Mouse (Mus musculus) hindbrain, embryonic 12.5 days (tissue): ENCODE data around the gene Pfdn4. TPM values are rescaled to one million over a fixed set of nuclear protein-coding genes. Genes with fewer than 3 reads are reported as not detected.
"Not testable (repeated sequence)": the region's sequence is repeated elsewhere in the genome, so short reads cannot be mapped to it uniquely, and the experiment has no call there.

Experiments
- ATAC-seq: fragments of 200-750 bp; cut with Nextera tagmentation; 2 replicates; pipeline ENCODE4 v1.8.0; 2017; ENCODE audit warnings: moderate TSS enrichment; ENCODE audit not compliant: low FRiP score
- H3K27ac ChIP-seq: fragments of 300-500 bp; sonication (generic); 2 replicates; pipeline ENCODE4 v1.5.1; 2016; ENCODE audit warnings: mild to moderate bottlenecking
- H3K27me3 ChIP-seq: fragments of 300-500 bp; sonication (generic); 2 replicates; pipeline ENCODE4 v1.6.1; 2016; ENCODE audit warnings: mild to moderate bottlenecking
- H3K36me3 ChIP-seq: fragments of 300-500 bp; sonication (generic); 2 replicates; pipeline ENCODE4 v1.6.1; 2016; ENCODE audit warnings: mild to moderate bottlenecking
- H3K4me1 ChIP-seq: fragments of 300-500 bp; sonication (generic); 2 replicates; pipeline ENCODE4 v1.6.1; 2016
- H3K4me2 ChIP-seq: fragments of 300-500 bp; sonication (generic); replicated peaks from 2 replicates; pipeline ENCODE4 v1.6.1; 2016; ENCODE audit warnings: mild to moderate bottlenecking
- H3K4me3 ChIP-seq: fragments of 300-500 bp; sonication (generic); 2 replicates; pipeline ENCODE4 v1.5.1; 2016; ENCODE audit warnings: mild to moderate bottlenecking
- H3K9ac ChIP-seq: fragments of 300-500 bp; sonication (generic); 2 replicates; pipeline ENCODE4 v1.6.1; 2016; ENCODE audit warnings: mild to moderate bottlenecking, moderate library complexity
- H3K9me3 ChIP-seq: fragments of 300-500 bp; sonication (generic); replicated peaks from 2 replicates; pipeline ENCODE4 v1.6.1; 2016; ENCODE audit warnings: mild to moderate bottlenecking
- WGBS: fragments of 180-500 bp; shearing (Covaris S2); methylation state at CpG from one replicate; pipeline ENCODE4 v1.1.7; 2016; 5-methylcytosine and 5-hydroxymethylcytosine counted together
- polyA plus RNA-seq: library from polyadenylated mRNA; unstranded; fragments of >200 nt; fragmentation: Nextera tagmentation; extraction: Ambion mirVana; gene quantifications from 2 replicates; pipeline ENCODE4 v1.2.1, GENCODE M21; 2016

Pfdn4 gene
- polyA plus RNA-seq, result 128 and 139 TPM in 2 replicates

- Histone ChIP-seq H3K4me2 (peak within 1 kb of the TSS; percentile 52), H3K27me3 (peaks cover 75% of the 10 kb centered on the region), H3K4me3 (peak within 1 kb of the TSS; percentile 31), H3K27ac (no peak within 1 kb of the TSS), H3K9ac (no peak within 1 kb of the TSS), H3K36me3 (no peaks in the 10 kb centered on the region), H3K4me1 (peaks cover 20% of the 10 kb centered on the region), H3K9me3 (no peaks in the 10 kb centered on the region)
- no peak for ATAC-seq
- under 1% methylated on average over 46 of the region's 46 CpGs for WGBS
Measured at GRCm38 (mm10) chr2:170496154-170496930, at the start of gene Pfdn4. Pfdn4 (plus strand) TSS chr2:170496428.

- WGBS, result 75% methylated on average over 5 of the region's 5 CpGs
- Histone ChIP-seq H3K4me1 (peaks cover 3% of the 10 kb centered on the region; the same call in 1 of the 2 replicates), H3K9me3 (no peaks in the 10 kb centered on the region), H3K36me3 (no peaks in the 10 kb centered on the region), H3K4me3 (no peak overlapping the region), H3K9ac (no peak overlapping the region), H3K4me2 (no peak overlapping the region), H3K27ac (no peak overlapping the region), H3K27me3 (peaks cover 5% of the 10 kb centered on the region; the same call in 1 of the 2 replicates)
- no peak for ATAC-seq
Measured at GRCm38 (mm10) chr2:170446843-170447383, 49.3 kb upstream of the Pfdn4 start.

DNA sequence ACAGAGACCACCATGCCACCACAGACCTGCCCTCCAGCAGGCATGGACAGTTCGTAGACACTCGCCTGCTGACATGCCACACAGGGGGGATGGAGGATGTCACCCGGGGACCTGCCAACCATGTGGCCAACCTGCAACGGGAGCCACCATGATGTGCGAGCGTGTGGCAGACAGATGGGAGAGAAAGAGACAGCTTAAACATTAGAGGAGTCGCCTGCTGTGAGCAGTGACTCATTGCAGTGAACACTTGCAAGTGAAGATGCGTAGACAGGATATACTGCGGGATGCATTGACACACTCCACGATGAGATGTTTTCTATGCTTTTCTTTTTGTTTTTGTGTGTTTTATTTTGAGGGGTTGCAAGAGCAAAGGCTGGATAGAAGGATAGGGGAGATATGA lies 48.6 kb upstream of the Pfdn4 start:
- no peak for ATAC-seq
- WGBS, result 66% methylated on average over 10 of the region's 10 CpGs

DNA sequence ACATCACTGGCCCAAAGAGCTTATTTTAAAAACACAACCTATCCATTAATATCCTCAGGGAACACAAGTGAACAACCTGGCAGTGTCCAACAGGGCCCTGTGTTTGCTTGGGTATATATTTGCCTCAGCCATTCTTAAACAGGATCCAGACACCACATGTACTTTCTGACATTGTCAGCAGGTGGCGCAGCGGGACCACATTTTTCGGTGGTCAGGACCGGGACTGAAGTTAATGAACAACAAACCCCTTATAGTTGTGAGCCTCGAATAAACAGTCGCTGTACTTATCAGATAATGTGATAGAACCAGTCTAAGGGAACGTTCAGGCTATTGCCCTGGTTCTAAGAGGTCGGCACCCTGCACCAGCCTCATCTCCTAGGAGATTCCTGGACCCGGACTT lies 45.3 kb upstream of the Pfdn4 start:
- peaks cover 3% of the 10 kb centered on the region; the same call in 1 of the 2 replicates for H3K4me1 ChIP-seq
- no peaks in the 10 kb centered on the region for H3K36me3 ChIP-seq
- no peak overlapping the region for H3K27ac ChIP-seq
- peaks cover 5% of the 10 kb centered on the region; the same call in 1 of the 2 replicates for H3K27me3 ChIP-seq
- H3K9me3 ChIP-seq, result no peaks in the 10 kb centered on the region
- H3K9ac ChIP-seq, result no peak overlapping the region
- no peak overlapping the region for H3K4me3 ChIP-seq
- peak; percentile 43; the same call in 1 of the 2 replicates for ATAC-seq
- 11% methylated on average over 9 of the region's 9 CpGs for WGBS
- H3K4me2 ChIP-seq, result peak overlapping the region; percentile 27; the same call in 1 of the 2 replicates

More for the DNA sequence above, 48.6 kb upstream of the Pfdn4 start:
- Histone ChIP-seq H3K4me2 (no peak overlapping the region), H3K4me3 (no peak overlapping the region), H3K27me3 (peaks cover 5% of the 10 kb centered on the region; the same call in 1 of the 2 replicates), H3K9ac (no peak overlapping the region), H3K9me3 (no peaks in the 10 kb centered on the region), H3K36me3 (no peaks in the 10 kb centered on the region), H3K27ac (no peak overlapping the region), H3K4me1 (peaks cover 3% of the 10 kb centered on the region; the same call in 1 of the 2 replicates)

GRCm38 (mm10) chr2:170453809-170454208 lies 42.4 kb upstream of the Pfdn4 start:
- ATAC-seq, H3K4me2 ChIP-seq, H3K9ac ChIP-seq, H3K9me3 ChIP-seq, H3K4me3 ChIP-seq, H3K4me1 ChIP-seq, H3K36me3 ChIP-seq, H3K27me3 ChIP-seq, H3K27ac ChIP-seq: not testable (repeated sequence)
- WGBS, result 53% methylated on average over 3 of the region's 4 CpGs

GRCm38 (mm10) chr2:170459183-170459582 lies 37.0 kb upstream of the Pfdn4 start:
- H3K36me3 ChIP-seq, result no peaks in the 10 kb centered on the region
- 61% methylated on average over 10 of the region's 10 CpGs for WGBS
- no peak overlapping the region for H3K27ac ChIP-seq
- no peak for ATAC-seq
- H3K9ac ChIP-seq, result no peak overlapping the region
- H3K4me1 ChIP-seq, result peaks cover 6% of the 10 kb centered on the region
- H3K27me3 ChIP-seq, result 0 out of 2 replicates have a peak, but pooled peaks cover 4% of the 10 kb centered on the region
- no peaks in the 10 kb centered on the region for H3K9me3 ChIP-seq
- H3K4me3 ChIP-seq, result no peak overlapping the region
- H3K4me2 ChIP-seq, result no peak overlapping the region

GRCm38 (mm10) chr2:170459805-170460204 lies 36.4 kb upstream of the Pfdn4 start:
- 0 out of 2 replicates have a peak, but pooled peaks cover 4% of the 10 kb centered on the region for H3K27me3 ChIP-seq
- no peaks in the 10 kb centered on the region for H3K9me3 ChIP-seq
- WGBS, result 25% methylated on average over 9 of the region's 9 CpGs
- H3K9ac ChIP-seq, result no peak overlapping the region
- no peak overlapping the region for H3K4me3 ChIP-seq
- H3K27ac ChIP-seq, result no peak overlapping the region
- H3K4me2 ChIP-seq, result no peak overlapping the region
- H3K4me1 ChIP-seq, result peaks cover 6% of the 10 kb centered on the region
- no peaks in the 10 kb centered on the region for H3K36me3 ChIP-seq
- ATAC-seq, result no peak

DNA sequence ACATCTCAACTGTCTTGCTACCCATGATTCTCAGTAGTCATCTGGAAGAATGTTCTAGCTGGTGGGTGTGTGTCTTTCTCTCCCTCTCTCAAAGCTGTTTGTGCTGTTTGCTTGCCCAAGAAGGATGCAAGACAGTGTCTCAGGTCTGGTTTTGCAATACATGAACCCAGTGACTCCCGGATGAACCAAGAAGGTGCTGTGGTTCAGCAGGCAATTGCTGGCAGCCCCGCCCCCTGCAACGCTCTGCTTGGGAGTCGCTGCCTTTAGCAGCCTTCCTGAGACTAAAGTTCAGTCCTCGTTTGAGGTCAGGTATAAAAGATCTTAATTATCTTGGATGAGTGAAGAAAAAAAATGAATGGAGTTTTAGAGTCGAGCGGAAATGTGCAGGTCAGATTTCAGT lies 34.6 kb upstream of the Pfdn4 start:
- H3K4me1 ChIP-seq, result peaks cover 6% of the 10 kb centered on the region
- H3K27ac ChIP-seq, result no peak overlapping the region
- H3K36me3 ChIP-seq, result no peaks in the 10 kb centered on the region
- WGBS, result 69% methylated on average over 7 of the region's 7 CpGs
- H3K9ac ChIP-seq, result no peak overlapping the region
- H3K4me3 ChIP-seq, result no peak overlapping the region
- H3K9me3 ChIP-seq, result no peaks in the 10 kb centered on the region
- H3K4me2 ChIP-seq, result no peak overlapping the region
- 0 out of 2 replicates have a peak, but pooled peaks cover 4% of the 10 kb centered on the region for H3K27me3 ChIP-seq
- no peak for ATAC-seq

- no peak overlapping the region for H3K4me2 ChIP-seq
- H3K4me1 ChIP-seq, result peaks cover 5% of the 10 kb centered on the region
- H3K9me3 ChIP-seq, result no peaks in the 10 kb centered on the region
- H3K9ac ChIP-seq, result no peak overlapping the region
- no peaks in the 10 kb centered on the region for H3K36me3 ChIP-seq
- no peak overlapping the region for H3K4me3 ChIP-seq
- 59% methylated on average over 4 of the region's 4 CpGs for WGBS
- ATAC-seq, result no peak
- H3K27ac ChIP-seq, result no peak overlapping the region
- peaks cover 5% of the 10 kb centered on the region; the same call in 1 of the 2 replicates for H3K27me3 ChIP-seq
Measured at GRCm38 (mm10) chr2:170464817-170465216, 31.4 kb upstream of the Pfdn4 start.

- Histone ChIP-seq H3K36me3 (no peaks in the 10 kb centered on the region), H3K4me1 (peaks cover 2% of the 10 kb centered on the region; the same call in 1 of the 2 replicates), H3K4me3 (no peak overlapping the region), H3K27me3 (peaks cover 5% of the 10 kb centered on the region), H3K9me3 (no peaks in the 10 kb centered on the region), H3K4me2 (no peak overlapping the region), H3K27ac (no peak overlapping the region), H3K9ac (no peak overlapping the region)
- no peak for ATAC-seq
Measured at GRCm38 (mm10) chr2:170468009-170468408, 28.2 kb upstream of the Pfdn4 start.

- no peaks in the 10 kb centered on the region for H3K9me3 ChIP-seq
- H3K4me2 ChIP-seq, result 0 out of 2 replicates have a peak overlapping the region, but pooled peaks have one; percentile 17
- H3K27me3 ChIP-seq, result peaks cover 5% of the 10 kb centered on the region
- H3K9ac ChIP-seq, result no peak overlapping the region
- no peak overlapping the region for H3K27ac ChIP-seq
- H3K36me3 ChIP-seq, result no peaks in the 10 kb centered on the region
- no peak overlapping the region for H3K4me3 ChIP-seq
- H3K4me1 ChIP-seq, result peaks cover 2% of the 10 kb centered on the region; the same call in 1 of the 2 replicates
- WGBS, result 8% methylated on average over 10 of the region's 10 CpGs
- no peak for ATAC-seq
Measured at GRCm38 (mm10) chr2:170469616-170470308, 26.5 kb upstream of the Pfdn4 start.

- Histone ChIP-seq H3K27me3 (peaks cover 5% of the 10 kb centered on the region), H3K27ac (no peak overlapping the region), H3K4me2 (no peak overlapping the region), H3K9ac (no peak overlapping the region), H3K4me1 (peaks cover 2% of the 10 kb centered on the region; the same call in 1 of the 2 replicates), H3K9me3 (no peaks in the 10 kb centered on the region), H3K36me3 (no peaks in the 10 kb centered on the region), H3K4me3 (no peak overlapping the region)
- ATAC-seq, result no peak
- 78% methylated on average over 5 of the region's 5 CpGs for WGBS
Measured at GRCm38 (mm10) chr2:170470591-170470990, 25.6 kb upstream of the Pfdn4 start.
